Mouse (Mus musculus): Measurements from ENCODE around the gene Inca1.

DNA sequence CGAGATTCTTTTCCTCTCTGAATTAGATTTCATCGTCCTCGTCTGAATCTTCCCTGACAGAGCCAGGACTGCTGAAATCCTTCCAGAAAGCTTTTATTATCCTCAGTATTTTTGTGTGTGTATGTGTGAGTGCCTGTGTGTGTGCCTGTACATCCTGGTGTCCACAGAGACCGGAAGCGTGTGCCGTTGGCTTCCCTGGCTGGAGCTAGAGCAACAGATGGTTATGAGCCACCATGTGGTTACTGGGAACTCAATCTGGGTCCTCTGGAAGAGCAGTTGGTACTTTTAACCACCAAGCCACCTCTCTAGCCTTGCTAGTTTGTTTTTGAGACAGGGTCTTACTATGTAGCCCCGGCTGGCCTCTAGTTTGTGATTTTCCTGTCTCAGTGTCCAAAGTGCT lies 42.2 kb upstream of the Inca1 start:
- no peak for TF ChIP-seq CTCF (IDR thresholded peaks at IDR 0.05; ENCODE audit: low read depth, low read length)
- TF ChIP-seq POLR2A (IDR thresholded peaks at IDR 0.05; ENCODE audit: insufficient read depth, low read length), result no peak
- no peak for TF ChIP-seq EP300 (IDR thresholded peaks at IDR 0.05; ENCODE audit: insufficient read depth, low read depth, low read length)
